ENCODE assay signal across 8 mouse cellular contexts in the genomic region with DNA sequence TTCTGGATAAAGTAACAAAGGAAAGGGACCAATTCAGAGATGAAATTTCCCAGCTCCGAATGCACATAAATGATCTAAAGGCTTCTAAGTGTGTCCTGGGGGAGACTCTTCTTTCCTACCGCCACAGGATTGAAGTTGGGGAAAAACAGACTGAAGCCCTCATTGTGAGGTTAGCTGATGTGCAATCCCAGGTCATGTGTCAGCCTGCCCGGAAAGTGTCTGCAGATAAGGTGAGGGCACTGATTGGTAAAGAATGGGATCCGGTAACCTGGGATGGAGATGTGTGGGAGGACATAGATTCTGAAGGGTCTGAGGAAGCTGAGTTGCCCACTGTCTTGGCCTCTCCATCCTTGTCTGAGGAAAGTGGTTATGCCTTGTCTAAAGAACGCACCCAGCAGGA. TPM values are rescaled to one million over a fixed set of nuclear protein-coding genes. Genes with fewer than 3 reads are reported as not detected.
DNase-seq lines count a peak whose midpoint lies in the region; ATAC-seq and TF ChIP-seq lines count a peak whose summit lies in the region.

No protein-coding gene starts in this region.

- H3ac ChIP-seq in C2C12 (ENCODE audit: control insufficient read depth, insufficient read length, low read depth): peak overlapping the region; percentile 44

- no peak for ATAC-seq in CD4-positive, CD25-positive, alpha-beta regulatory T cell, adult 4 months
- peak; percentile 13; the same call in 1 of the 2 replicates for ATAC-seq in granulocyte monocyte progenitor cell, adult 5-6 weeks (replicated peaks; ENCODE audit: poor library complexity, severe bottlenecking)
- no peak for ATAC-seq in liver, postnatal 0 days

- peaks cover 21% of the 10 kb centered on the region for H3K79me2 ChIP-seq in C2C12 (ENCODE audit: control insufficient read depth, insufficient read depth)

- H3K27me3 ChIP-seq in C2C12 (ENCODE audit: control insufficient read depth, insufficient read depth, insufficient read length): no peaks in the 10 kb centered on the region
- H3K27me3 ChIP-seq in liver, postnatal 0 days (ENCODE audit: insufficient read depth, low read length): no peaks in the 10 kb centered on the region

- no peak for TF ChIP-seq EP300 in liver, postnatal 0 days (IDR thresholded peaks at IDR 0.05; ENCODE audit: low read depth)

- H3K9me3 ChIP-seq in liver, postnatal 0 days (ENCODE audit: low read length): no peaks in the 10 kb centered on the region

- peaks cover 22% of the 10 kb centered on the region for H3K4me1 ChIP-seq in liver, postnatal 0 days (ENCODE audit: insufficient read depth)

- H3K4me3 ChIP-seq in C2C12 (ENCODE audit: insufficient read depth, poor library complexity, severe bottlenecking): peak overlapping the region; percentile 79
- H3K4me3 ChIP-seq in liver, postnatal 0 days (ENCODE audit: low read depth, low read length): peak overlapping the region; percentile 99

- H3K4me2 ChIP-seq in liver, postnatal 0 days (ENCODE audit: low read depth, low read length): peak overlapping the region; percentile 82

- 9% methylated on average over 5 of the region's 5 CpGs for WGBS in liver, postnatal 0 days (ENCODE audit: insufficient replicate concordance)

- H3K36me3 ChIP-seq in C2C12 (ENCODE audit: control insufficient read depth, insufficient read depth): peaks cover 32% of the 10 kb centered on the region
- peaks cover 38% of the 10 kb centered on the region for H3K36me3 ChIP-seq in liver, postnatal 0 days (replicated peaks; ENCODE audit: insufficient read depth, low read length)

- peak; percentile 14 for DNase-seq in CD4-positive, CD25-positive, alpha-beta regulatory T cell, adult 2 months (ENCODE audit: low read depth, low spot score)
- DNase-seq in liver, postnatal 0 days: peak; percentile 24
- no peak for DNase-seq in Muller cell, postnatal 12 days (ENCODE audit: inconsistent ontology term)
- DNase-seq in cerebellum, postnatal 4 days (ENCODE audit: low spot score in 2 of 2): no peak
- no peak for DNase-seq in urinary bladder, postnatal 25 days (ENCODE audit: low spot score)

- H3K27ac ChIP-seq in liver, postnatal 0 days (ENCODE audit: low read depth): peak overlapping the region; percentile 89

- H3K9ac ChIP-seq in liver, postnatal 0 days (replicated peaks): peak overlapping the region; percentile 68

- no peak for TF ChIP-seq CTCF in C2C12 (IDR thresholded peaks at IDR 0.05; ENCODE audit: control insufficient read depth, insufficient read depth, insufficient read length)
- TF ChIP-seq CTCF in liver, postnatal 0 days (IDR thresholded peaks at IDR 0.05; ENCODE audit: low read depth): no peak

- H3K79me3 ChIP-seq in C2C12 (ENCODE audit: low read depth): peaks cover 22% of the 10 kb centered on the region

TF ChIP-seq in C2C12, 6 proteins besides CTCF, POLR2A, EP300 and RAD21:
- TF ChIP-seq CEBPB (IDR thresholded peaks at IDR 0.05; ENCODE audit: low read depth): no peak
- no peak for TF ChIP-seq USF1 (IDR thresholded peaks at IDR 0.05; ENCODE audit: low read depth)
- TF ChIP-seq MYOD1 (IDR thresholded peaks at IDR 0.05; ENCODE audit: control insufficient read depth, insufficient read length, low read depth): no peak
- TF ChIP-seq MAX (IDR thresholded peaks at IDR 0.05): no peak
- no peak for TF ChIP-seq MYOG (IDR thresholded peaks at IDR 0.05; ENCODE audit: control insufficient read depth, extremely low read depth, insufficient read length)
- no peak for TF ChIP-seq FOSL1 (IDR thresholded peaks at IDR 0.05; ENCODE audit: insufficient read depth, low read length, poor library complexity, severe bottlenecking)
TF ChIP-seq in C2C12: peak in this region for 0.

RNA-seq across cellular contexts. Expression of a gene that starts 0.5 kb away (rescaled TPM):
- 1 to 10 TPM; 2.1 to 3.8 TPM for polyA plus RNA-seq in CD4-positive, CD25-positive, alpha-beta regulatory T cell, adult 4 months (2017; shearing (Covaris generic))
- 4.6 TPM for polyA plus RNA-seq in C2C12 (2012; fragmentation: generic; extraction: Trizol)
- 7.1 TPM in 1 of 2 replicates, not detected in the other for total RNA-seq in granulocyte monocyte progenitor cell, adult 5-6 weeks (2014; fragmentation: Nextera tagmentation)
- total RNA-seq in granulocyte monocyte progenitor cell, adult 5-6 weeks (2017): 13.5 and 16.2 TPM in 2 replicates
- 0.90 TPM in 2 replicates for polyA plus RNA-seq in liver, postnatal 0 days (2015; fragmentation: Nextera tagmentation; extraction: Ambion mirVana)

RNA-seq across cellular contexts. Expression of a gene that starts 0.6 kb away (rescaled TPM):
- polyA plus RNA-seq in CD4-positive, CD25-positive, alpha-beta regulatory T cell, adult 4 months (2017; shearing (Covaris generic)): 100 to 1,000 TPM in 1 of 2 experiments, 10 to 100 TPM in 1; 92.5 to 151 TPM
- polyA plus RNA-seq in C2C12 (2012; fragmentation: generic; extraction: Trizol): 13.5 TPM
- 45.9 and 58.8 TPM in 2 replicates for total RNA-seq in granulocyte monocyte progenitor cell, adult 5-6 weeks (2014; fragmentation: Nextera tagmentation)
- 33.8 and 36.0 TPM in 2 replicates for total RNA-seq in granulocyte monocyte progenitor cell, adult 5-6 weeks (2017)
- 17.5 and 19.0 TPM in 2 replicates for polyA plus RNA-seq in liver, postnatal 0 days (2015; fragmentation: Nextera tagmentation; extraction: Ambion mirVana)

RNA-seq across cellular contexts. Expression of a gene that starts 21.1 kb away (rescaled TPM):
- 1 to 10 TPM; 3.3 to 7.0 TPM for polyA plus RNA-seq in CD4-positive, CD25-positive, alpha-beta regulatory T cell, adult 4 months (2017; shearing (Covaris generic))
- 0.55 TPM for polyA plus RNA-seq in C2C12 (2012; fragmentation: generic; extraction: Trizol)
- total RNA-seq in granulocyte monocyte progenitor cell, adult 5-6 weeks (2014; fragmentation: Nextera tagmentation): 15.2 and 18.2 TPM in 2 replicates
- total RNA-seq in granulocyte monocyte progenitor cell, adult 5-6 weeks (2017): 8.5 and 10.4 TPM in 2 replicates
- 1.6 and 1.7 TPM in 2 replicates for polyA plus RNA-seq in liver, postnatal 0 days (2015; fragmentation: Nextera tagmentation; extraction: Ambion mirVana)

RNA-seq across cellular contexts. Expression of a gene that starts 35.3 kb away (rescaled TPM):
- polyA plus RNA-seq in CD4-positive, CD25-positive, alpha-beta regulatory T cell, adult 4 months (2017; shearing (Covaris generic)): 10 to 100 TPM; 19.5 to 31.9 TPM
- 46.7 TPM for polyA plus RNA-seq in C2C12 (2012; fragmentation: generic; extraction: Trizol)
- total RNA-seq in granulocyte monocyte progenitor cell, adult 5-6 weeks (2014; fragmentation: Nextera tagmentation): 34.4 and 38.9 TPM in 2 replicates
- 30.2 and 32.6 TPM in 2 replicates for total RNA-seq in granulocyte monocyte progenitor cell, adult 5-6 weeks (2017)
- polyA plus RNA-seq in liver, postnatal 0 days (2015; fragmentation: Nextera tagmentation; extraction: Ambion mirVana): 12.3 and 14.1 TPM in 2 replicates

RNA-seq across cellular contexts. Expression of a gene that starts 59.6 kb away (rescaled TPM):
- polyA plus RNA-seq in CD4-positive, CD25-positive, alpha-beta regulatory T cell, adult 4 months (2017; shearing (Covaris generic)): 10 to 100 TPM; 26.7 to 34.3 TPM
- polyA plus RNA-seq in C2C12 (2012; fragmentation: generic; extraction: Trizol): 0.07 TPM
- total RNA-seq in granulocyte monocyte progenitor cell, adult 5-6 weeks (2014; fragmentation: Nextera tagmentation): 30.4 and 34.9 TPM in 2 replicates
- 31.6 and 37.0 TPM in 2 replicates for total RNA-seq in granulocyte monocyte progenitor cell, adult 5-6 weeks (2017)
- polyA plus RNA-seq in liver, postnatal 0 days (2015; fragmentation: Nextera tagmentation; extraction: Ambion mirVana): 2.5 and 2.8 TPM in 2 replicates

Comparison
In these comparisons a context has a peak if more than half of its experiments do, and no peak if none do; other contexts are left out.
1. DNase-seq: peak in CD4-positive, CD25-positive, alpha-beta regulatory T cell, adult 2 months (single experiment) and liver, postnatal 0 days (single experiment); none in Muller cell, postnatal 12 days (single experiment), cerebellum, postnatal 4 days (0 of 2) and urinary bladder, postnatal 25 days (single experiment).